Mouse (Mus musculus): Measurements from ENCODE around the gene Ecm1.

GRCm38 (mm10) chr3:95732297-95732696 is 7.1 kb downstream of the Ecm1 start:
- TF ChIP-seq CTCF (IDR thresholded peaks at IDR 0.05; ENCODE audit: insufficient read depth, low read length) (no peak), POLR2A (IDR thresholded peaks at IDR 0.05; ENCODE audit: borderline replicate concordance, extremely low read depth, low read depth, low read length) (no peak)

Data from lung, adult 2 months (tissue).